Mouse (Mus musculus) hindbrain, postnatal 0 days (tissue): ENCODE measurements around the gene Errfi1. TPM values are rescaled to one million over a fixed set of nuclear protein-coding genes. Genes with fewer than 3 reads are reported as not detected.

Experiments
- ATAC-seq: fragments of 200-750 bp; cut with Nextera tagmentation; 2 replicates; pipeline ENCODE4 v1.8.0; 2017; ENCODE audit warnings: mild to moderate bottlenecking, moderate TSS enrichment, moderate library complexity
- DNase-seq: peaks from one replicate; pipeline ENCODE4 v3.0.0-alpha.2; 2015; ENCODE audit warnings: low spot score
- H3K27ac ChIP-seq: fragments of 300-500 bp; sonication (generic); 2 replicates; pipeline ENCODE4 v1.5.1; 2014; ENCODE audit warnings: mild to moderate bottlenecking
- H3K27me3 ChIP-seq: fragments of 300-500 bp; sonication (generic); 2 replicates; pipeline ENCODE4 v1.6.1; 2014; ENCODE audit warnings: low read length, mixed read lengths; ENCODE audit not compliant: insufficient read depth
- H3K36me3 ChIP-seq: fragments of 300-500 bp; sonication (generic); 2 replicates; pipeline ENCODE4 v1.6.1; 2014; ENCODE audit warnings: low read length, mixed read lengths; ENCODE audit not compliant: insufficient read depth
- H3K4me1 ChIP-seq: fragments of 300-500 bp; sonication (generic); 2 replicates; pipeline ENCODE4 v1.6.1; 2014; ENCODE audit warnings: antibody characterized with exemption, low read length, mixed read lengths; ENCODE audit not compliant: insufficient read depth
- H3K4me2 ChIP-seq: fragments of 300-500 bp; sonication (generic); 2 replicates; pipeline ENCODE4 v1.6.1; 2014; ENCODE audit warnings: low read depth, mild to moderate bottlenecking, low read length, moderate library complexity, mixed read lengths
- H3K4me3 ChIP-seq: fragments of 300-500 bp; sonication (generic); 2 replicates; pipeline ENCODE4 v1.5.1; 2014; ENCODE audit warnings: low read length
- H3K9ac ChIP-seq: fragments of 300-500 bp; sonication (generic); replicated peaks from 2 replicates; pipeline ENCODE4 v1.6.1; 2014; ENCODE audit warnings: mild to moderate bottlenecking, low read length, moderate library complexity, mixed read lengths
- H3K9me3 ChIP-seq: fragments of 300-500 bp; sonication (generic); 2 replicates; pipeline ENCODE4 v1.6.1; 2016; ENCODE audit warnings: low read length, mixed read lengths
- CTCF ChIP-seq: IDR thresholded peaks from 2 replicates; pipeline ENCODE4 v1.5.1; 2016; ENCODE audit warnings: antibody characterized with exemption, control low read depth, low read depth
- WGBS: fragments of 180-500 bp; shearing (Covaris S2); extraction: QIAGEN DNeasy Blood & Tissue Kit; methylation state at CpG from one replicate; pipeline ENCODE4 v1.1.7; 2014; 5-methylcytosine and 5-hydroxymethylcytosine counted together
- polyA plus RNA-seq: library from polyadenylated mRNA; unstranded; fragments of >200 nt; fragmentation: Nextera tagmentation; extraction: Ambion mirVana; gene quantifications from 2 replicates; pipeline ENCODE4 v1.2.1, GENCODE M21; 2015
- total RNA-seq: library from RNA; depleted of rRNA; stranded (reverse); fragments of >200 nt; gene quantifications from 2 replicates; pipeline ENCODE4 v1.2.3, GENCODE M21; 2014

Errfi1 gene
- total and polyA plus RNA-seq, 2 experiments from 2014 or later = 23.2 to 32.4 TPM

GRCm38 (mm10) chr4:150846316-150846715 lies 7.4 kb upstream of the Errfi1 start:
- WGBS = 34% methylated on average over 8 of the region's 8 CpGs
- ATAC-seq (0 out of 2 replicates have a peak, but pooled peaks have one; percentile 15), DNase-seq (peak; percentile 19)

GRCm38 (mm10) chr4:150849964-150850363 lies 3.8 kb upstream of the Errfi1 start:
- 46% methylated on average over 10 of the region's 10 CpGs for WGBS
- Histone ChIP-seq H3K4me3 (no peak overlapping the region), H3K4me1 (peaks cover 7% of the 10 kb centered on the region; the same call in 1 of the 2 replicates), H3K27me3 (no peaks in the 10 kb centered on the region), H3K36me3 (no peaks in the 10 kb centered on the region), H3K4me2 (no peak overlapping the region), H3K27ac (no peak overlapping the region), H3K9me3 (no peaks in the 10 kb centered on the region), H3K9ac (no peak overlapping the region)
- TF ChIP-seq CTCF = peak; percentile 66
- DNase-seq = peak; percentile 61
- no peak for ATAC-seq

More at GRCm38 (mm10) chr4:150846316-150846715, 7.4 kb upstream of the Errfi1 start:
- H3K27ac ChIP-seq = no peak overlapping the region
- no peak for TF ChIP-seq CTCF
- H3K4me3 ChIP-seq = no peak overlapping the region
- H3K9ac ChIP-seq = no peak overlapping the region
- no peaks in the 10 kb centered on the region for H3K9me3 ChIP-seq
- H3K36me3 ChIP-seq = no peaks in the 10 kb centered on the region
- no peaks in the 10 kb centered on the region for H3K4me1 ChIP-seq
- no peaks in the 10 kb centered on the region for H3K27me3 ChIP-seq
- no peak overlapping the region for H3K4me2 ChIP-seq

- no peaks in the 10 kb centered on the region for H3K36me3 ChIP-seq
- no peak overlapping the region for H3K4me3 ChIP-seq
- H3K27me3 ChIP-seq = no peaks in the 10 kb centered on the region
- no peak for DNase-seq
- H3K4me2 ChIP-seq = no peak overlapping the region
- H3K27ac ChIP-seq = no peak overlapping the region
- H3K4me1 ChIP-seq = peaks cover 7% of the 10 kb centered on the region; the same call in 1 of the 2 replicates
- TF ChIP-seq CTCF = no peak
- no peak for ATAC-seq
- 91% methylated on average over 4 of the region's 4 CpGs for WGBS
- no peak overlapping the region for H3K9ac ChIP-seq
- H3K9me3 ChIP-seq = no peaks in the 10 kb centered on the region
Measured at GRCm38 (mm10) chr4:150850893-150851292, 2.8 kb upstream of the Errfi1 start.

- no peak for TF ChIP-seq CTCF
- H3K4me2 ChIP-seq = no peak overlapping the region
- no peaks in the 10 kb centered on the region for H3K36me3 ChIP-seq
- DNase-seq = no peak
- no peak overlapping the region for H3K27ac ChIP-seq
- H3K9ac ChIP-seq = no peak overlapping the region
- peaks cover 11% of the 10 kb centered on the region for H3K4me1 ChIP-seq
- no peaks in the 10 kb centered on the region for H3K9me3 ChIP-seq
- no peak for ATAC-seq
- 62% methylated on average over 8 of the region's 8 CpGs for WGBS
- H3K27me3 ChIP-seq = no peaks in the 10 kb centered on the region
- no peak overlapping the region for H3K4me3 ChIP-seq
Measured at GRCm38 (mm10) chr4:150852045-150852444, 1.7 kb upstream of the Errfi1 start.

GRCm38 (mm10) chr4:150852479-150852878 lies 1.2 kb upstream of the Errfi1 start:
- no peak for ATAC-seq
- Histone ChIP-seq H3K27me3 (no peaks in the 10 kb centered on the region), H3K4me3 (no peak overlapping the region), H3K36me3 (no peaks in the 10 kb centered on the region), H3K27ac (no peak overlapping the region), H3K9ac (no peak overlapping the region), H3K9me3 (no peaks in the 10 kb centered on the region), H3K4me2 (no peak overlapping the region), H3K4me1 (peaks cover 13% of the 10 kb centered on the region)
- TF ChIP-seq CTCF = no peak
- no peak for DNase-seq
- WGBS = 65% methylated on average over 4 of the region's 4 CpGs

GRCm38 (mm10) chr4:150854839-150855246 lies 1.1 kb downstream of the Errfi1 start:
- WGBS = under 1% methylated on average over 59 of the region's 59 CpGs
- peak overlapping the region; percentile 90 for H3K27ac ChIP-seq
- H3K4me3 ChIP-seq = peak overlapping the region; percentile 83
- no peaks in the 10 kb centered on the region for H3K27me3 ChIP-seq
- H3K36me3 ChIP-seq = no peaks in the 10 kb centered on the region
- H3K4me1 ChIP-seq = peaks cover 13% of the 10 kb centered on the region
- peak overlapping the region; percentile 74 for H3K9ac ChIP-seq
- TF ChIP-seq CTCF = peak; percentile 61
- DNase-seq (peak; percentile 98), ATAC-seq (peak; percentile 98)
- H3K4me2 ChIP-seq = peak overlapping the region; percentile 80
- no peaks in the 10 kb centered on the region for H3K9me3 ChIP-seq

- WGBS = under 1% methylated on average over 29 of the region's 43 CpGs
- Histone ChIP-seq H3K9me3 (no peaks in the 10 kb centered on the region), H3K9ac (peak overlapping the region; percentile 74), H3K27ac (peak overlapping the region; percentile 90), H3K36me3 (no peaks in the 10 kb centered on the region), H3K4me3 (peak overlapping the region; percentile 83), H3K4me1 (peaks cover 13% of the 10 kb centered on the region), H3K4me2 (peak overlapping the region; percentile 80), H3K27me3 (no peaks in the 10 kb centered on the region)
- DNase-seq (peak; percentile 37), ATAC-seq (no peak)
- TF ChIP-seq CTCF = no peak
Measured at GRCm38 (mm10) chr4:150855346-150855745, 1.6 kb downstream of the Errfi1 start.
